Mouse (Mus musculus) liver, adult 2 months (tissue): ENCODE results near the gene Ccdc85c.

Source experiments
- CTCF ChIP-seq: fragments of 200-500 bp; IDR thresholded peaks from 2 replicates; pipeline ENCODE4 v1.5.1; 2011; ENCODE audit warnings: low read depth, low read length, control low read depth
- POLR2A ChIP-seq: fragments of 200-500 bp; IDR thresholded peaks from 2 replicates; pipeline ENCODE4 v1.6.1; 2011; ENCODE audit warnings: low read length, control low read depth; ENCODE audit not compliant: insufficient read depth; ENCODE audit errors: extremely low read depth

GRCm38 (mm10) chr12:108260950-108261349, 14.3 kb downstream of the Ccdc85c start:
- no peak for TF ChIP-seq CTCF
- no peak for TF ChIP-seq POLR2A
